Mouse (Mus musculus) hindbrain, embryonic 10.5 days (tissue): ENCODE results near the gene Pigx. TPM values are rescaled to one million over a fixed set of nuclear protein-coding genes. Genes with fewer than 3 reads are reported as not detected.

Experiments used
- DNase-seq: peaks from one replicate; pipeline ENCODE4 v3.0.0-alpha.2; 2017; ENCODE audit warnings: low spot score
- H3K27ac ChIP-seq: fragments of 300-500 bp; sonication (generic); 2 replicates; pipeline ENCODE4 v1.5.1; 2016; ENCODE audit warnings: mild to moderate bottlenecking, moderate library complexity
- H3K27me3 ChIP-seq: fragments of 300-500 bp; sonication (generic); 2 replicates; pipeline ENCODE4 v1.6.1; 2016; ENCODE audit warnings: mild to moderate bottlenecking; ENCODE audit not compliant: poor library complexity, insufficient read depth, severe bottlenecking
- H3K36me3 ChIP-seq: fragments of 300-500 bp; sonication (generic); 2 replicates; pipeline ENCODE4 v1.6.1; 2016; ENCODE audit warnings: mild to moderate bottlenecking, moderate library complexity
- H3K4me1 ChIP-seq: fragments of 300-500 bp; sonication (generic); replicated peaks from 2 replicates; pipeline ENCODE4 v1.6.1; 2016; ENCODE audit warnings: mild to moderate bottlenecking
- H3K4me3 ChIP-seq: fragments of 300-500 bp; sonication (generic); 2 replicates; pipeline ENCODE4 v1.5.1; 2016; ENCODE audit warnings: mild to moderate bottlenecking, moderate library complexity
- H3K9me3 ChIP-seq: fragments of 300-500 bp; sonication (generic); 2 replicates; pipeline ENCODE4 v1.6.1; 2016; ENCODE audit warnings: mild to moderate bottlenecking, moderate library complexity
- WGBS: fragments of 180-500 bp; shearing (Covaris S2); methylation state at CpG from one replicate; pipeline ENCODE4 v1.1.7; 2016; 5-methylcytosine and 5-hydroxymethylcytosine counted together
- polyA plus RNA-seq: library from polyadenylated mRNA; unstranded; fragments of >200 nt; fragmentation: Nextera tagmentation; extraction: Ambion mirVana; gene quantifications from 2 replicates; pipeline ENCODE4 v1.2.1, GENCODE M21; 2016

The Pigx gene
- polyA plus RNA-seq, 1 experiment from 2014 or later = 159 TPM

GRCm38 (mm10) chr16:32068389-32069300, 30.9 kb downstream of the Pigx start:
- no peak for DNase-seq
- WGBS = 90% methylated on average over 12 of the region's 12 CpGs
- no peak overlapping the region for H3K4me3 ChIP-seq
- H3K9me3 ChIP-seq = no peaks in the 10 kb centered on the region
- H3K36me3 ChIP-seq = peaks cover 12% of the 10 kb centered on the region; the same call in 1 of the 2 replicates
- H3K27me3 ChIP-seq = no peaks in the 10 kb centered on the region
- peaks cover 5% of the 10 kb centered on the region; the same call in 1 of the 2 replicates for H3K4me1 ChIP-seq
- H3K27ac ChIP-seq = no peak overlapping the region

- Histone ChIP-seq H3K4me1 (peaks cover 5% of the 10 kb centered on the region; the same call in 1 of the 2 replicates), H3K9me3 (no peaks in the 10 kb centered on the region), H3K36me3 (peaks cover 5% of the 10 kb centered on the region; the same call in 1 of the 2 replicates), H3K27me3 (no peaks in the 10 kb centered on the region), H3K27ac (no peak overlapping the region), H3K4me3 (no peak overlapping the region)
- DNase-seq = no peak
- WGBS = 96% methylated on average over 1 of the region's 1 CpGs
Measured at GRCm38 (mm10) chr16:32066899-32067298, 32.6 kb downstream of the Pigx start.

GRCm38 (mm10) chr16:32063900-32064299, 35.6 kb downstream of the Pigx start:
- Histone ChIP-seq H3K27ac (no peak overlapping the region), H3K36me3 (peaks cover 5% of the 10 kb centered on the region; the same call in 1 of the 2 replicates), H3K4me1 (peaks cover 5% of the 10 kb centered on the region; the same call in 1 of the 2 replicates), H3K4me3 (no peak overlapping the region), H3K9me3 (no peaks in the 10 kb centered on the region), H3K27me3 (no peaks in the 10 kb centered on the region)
- DNase-seq = no peak
- 84% methylated on average over 7 of the region's 7 CpGs for WGBS

GRCm38 (mm10) chr16:32062226-32062625, 37.3 kb downstream of the Pigx start:
- Histone ChIP-seq H3K27me3 (no peaks in the 10 kb centered on the region), H3K4me1 (0 out of 2 replicates have a peak, but pooled peaks cover 5% of the 10 kb centered on the region), H3K36me3 (peaks cover 5% of the 10 kb centered on the region; the same call in 1 of the 2 replicates), H3K27ac (no peak overlapping the region), H3K4me3 (no peak overlapping the region), H3K9me3 (no peaks in the 10 kb centered on the region)
- 88% methylated on average over 2 of the region's 2 CpGs for WGBS
- DNase-seq = no peak

- 85% methylated on average over 6 of the region's 6 CpGs for WGBS
- Histone ChIP-seq H3K4me3 (no peak overlapping the region), H3K4me1 (no peaks in the 10 kb centered on the region), H3K27me3 (no peaks in the 10 kb centered on the region), H3K36me3 (0 out of 2 replicates have a peak, but pooled peaks cover 3% of the 10 kb centered on the region), H3K9me3 (no peaks in the 10 kb centered on the region), H3K27ac (no peak overlapping the region)
- DNase-seq = no peak
Measured at GRCm38 (mm10) chr16:32059840-32060523, 39.6 kb downstream of the Pigx start.

- no peaks in the 10 kb centered on the region for H3K9me3 ChIP-seq
- H3K27ac ChIP-seq = no peak overlapping the region
- H3K27me3 ChIP-seq = no peaks in the 10 kb centered on the region
- H3K4me3 ChIP-seq = no peak overlapping the region
- H3K4me1 ChIP-seq = no peaks in the 10 kb centered on the region
- no peak for DNase-seq
- WGBS = 87% methylated on average over 5 of the region's 5 CpGs
- H3K36me3 ChIP-seq = 0 out of 2 replicates have a peak, but pooled peaks cover 3% of the 10 kb centered on the region
Measured at GRCm38 (mm10) chr16:32058817-32059216, 40.7 kb downstream of the Pigx start.

- no peak for DNase-seq
- Histone ChIP-seq H3K27ac (no peak overlapping the region), H3K9me3 (no peaks in the 10 kb centered on the region), H3K4me1 (no peaks in the 10 kb centered on the region), H3K36me3 (peaks cover 90% of the 10 kb centered on the region), H3K27me3 (no peaks in the 10 kb centered on the region), H3K4me3 (no peak overlapping the region)
- whole genome bisulfite sequencing = 95% methylated on average over 4 of the region's 4 CpGs
Measured at GRCm38 (mm10) chr16:32042367-32042766, 57.2 kb downstream of the Pigx start.

Other genes starting within 250 kb of the Pigx start
- 0.07 and 0.20 TPM in 2 replicates for gene Meltf, start 220.9 kb downstream of the Pigx start, polyA plus RNA-seq
- 1.6 and 2.0 TPM in 2 replicates for gene Pigz, start 165.9 kb downstream of the Pigx start, polyA plus RNA-seq
- gene 0610012G03Rik, start 151.2 kb downstream of the Pigx start, polyA plus RNA-seq = 91.4 and 104 TPM in 2 replicates
- 122 and 135 TPM in 2 replicates for gene Ncbp2, start 151.2 kb downstream of the Pigx start, polyA plus RNA-seq
- 18.4 and 19.0 TPM in 2 replicates for gene Senp5, start 96.5 kb downstream of the Pigx start, polyA plus RNA-seq
- 35.7 and 39.4 TPM in 2 replicates for gene Pak2, start 20.4 kb downstream of the Pigx start, polyA plus RNA-seq
- 37.9 and 39.4 TPM in 2 replicates for gene Cep19, start 60 bp upstream of the Pigx start, polyA plus RNA-seq
- gene Nrros, start 65.9 kb upstream of the Pigx start, polyA plus RNA-seq = 7.8 and 11.1 TPM in 2 replicates
- not detected in 2 replicates for gene Bex6, start 80.1 kb upstream of the Pigx start, polyA plus RNA-seq
- 9.0 and 10.6 TPM in 2 replicates for gene Fbxo45, start 147.4 kb upstream of the Pigx start, polyA plus RNA-seq
- 17.4 and 19.0 TPM in 2 replicates for gene Wdr53, start 147.5 kb upstream of the Pigx start, polyA plus RNA-seq
- 0.10 TPM in 1 of 2 replicates, not detected in the other for gene Smco1, start 171.7 kb upstream of the Pigx start, polyA plus RNA-seq
- gene Rnf168, start 177.7 kb upstream of the Pigx start, polyA plus RNA-seq = 24.0 and 32.2 TPM in 2 replicates
- gene Ubxn7, start 232.5 kb upstream of the Pigx start, polyA plus RNA-seq = 25.2 and 27.0 TPM in 2 replicates